Mouse (Mus musculus) liver, embryonic 15.5 days (tissue): ENCODE results near the gene Sprr2a1. TPM values are rescaled to one million over a fixed set of nuclear protein-coding genes. Genes with fewer than 3 reads are reported as not detected.
"Not testable (repeated sequence)": the region's sequence is repeated elsewhere in the genome, so short reads cannot be mapped to it uniquely, and the experiment has no call there.

Source experiments
- ATAC-seq: fragments of 200-750 bp; cut with Nextera tagmentation; 2 replicates; pipeline ENCODE4 v1.8.0; 2017; ENCODE audit warnings: moderate number of reproducible peaks, mild to moderate bottlenecking, moderate library complexity; ENCODE audit not compliant: insufficient read depth
- H3K27ac ChIP-seq: fragments of 300-500 bp; sonication (generic); replicated peaks from 2 replicates; pipeline ENCODE4 v1.5.1; 2015; ENCODE audit warnings: mild to moderate bottlenecking, inconsistent platforms
- H3K27me3 ChIP-seq: fragments of 300-500 bp; sonication (generic); 2 replicates; pipeline ENCODE4 v1.6.1; 2015; ENCODE audit warnings: mild to moderate bottlenecking, inconsistent platforms
- H3K36me3 ChIP-seq: fragments of 300-500 bp; sonication (generic); replicated peaks from 2 replicates; pipeline ENCODE4 v1.6.1; 2015; ENCODE audit warnings: moderate library complexity, mild to moderate bottlenecking, inconsistent platforms
- H3K4me1 ChIP-seq: fragments of 300-500 bp; sonication (generic); replicated peaks from 2 replicates; pipeline ENCODE4 v1.6.1; 2015; ENCODE audit warnings: inconsistent platforms
- H3K4me2 ChIP-seq: fragments of 300-500 bp; sonication (generic); 2 replicates; pipeline ENCODE4 v1.6.1; 2015; ENCODE audit warnings: moderate library complexity, mild to moderate bottlenecking, inconsistent platforms
- H3K4me3 ChIP-seq: fragments of 300-500 bp; sonication (generic); replicated peaks from 2 replicates; pipeline ENCODE4 v1.5.1; 2015; ENCODE audit warnings: mild to moderate bottlenecking, inconsistent platforms
- H3K9ac ChIP-seq: fragments of 300-500 bp; sonication (generic); 2 replicates; pipeline ENCODE4 v1.6.1; 2015; ENCODE audit warnings: moderate library complexity, mild to moderate bottlenecking, inconsistent platforms
- H3K9me3 ChIP-seq: fragments of 300-500 bp; sonication (generic); replicated peaks from 2 replicates; pipeline ENCODE4 v1.6.1; 2016; ENCODE audit warnings: inconsistent platforms
- whole genome bisulfite sequencing: fragments of 180-500 bp; shearing (Covaris S2); methylation state at CpG from one replicate; pipeline ENCODE4 v1.1.7; 2015; ENCODE audit warnings: mixed read lengths; ENCODE audit not compliant: insufficient replicate concordance; 5-methylcytosine and 5-hydroxymethylcytosine counted together
- polyA plus RNA-seq: library from polyadenylated mRNA; unstranded; fragments of >200 nt; fragmentation: Nextera tagmentation; extraction: Ambion mirVana; gene quantifications from 2 replicates; pipeline ENCODE4 v1.2.1, GENCODE M21; 2015

Sprr2a1 gene
- polyA plus RNA-seq, 1 experiment from 2014 or later: not detected

DNA sequence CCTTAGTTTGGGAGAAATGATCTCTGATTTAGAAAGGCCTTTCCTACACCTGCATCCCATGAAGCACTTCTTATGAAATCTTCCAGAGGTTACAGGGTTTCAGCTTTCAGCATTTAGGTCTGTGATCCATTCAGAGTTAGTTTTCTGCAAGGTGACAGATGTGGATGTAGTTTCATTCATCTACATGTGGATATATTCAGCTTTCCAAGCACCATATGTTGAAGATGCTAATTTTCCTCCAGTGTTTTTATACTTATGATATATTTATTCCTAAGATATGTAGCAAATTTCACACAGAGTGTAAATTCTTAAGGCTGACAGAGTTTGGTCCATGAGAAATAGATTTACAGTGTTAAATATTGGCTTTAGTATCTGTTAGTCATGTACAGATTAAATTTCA, 23.1 kb downstream of the Sprr2a1 start:
- not testable (repeated sequence) for H3K36me3 ChIP-seq, ATAC-seq, H3K4me2 ChIP-seq, H3K27me3 ChIP-seq, H3K4me1 ChIP-seq, H3K27ac ChIP-seq, H3K4me3 ChIP-seq, H3K9ac ChIP-seq, H3K9me3 ChIP-seq

DNA sequence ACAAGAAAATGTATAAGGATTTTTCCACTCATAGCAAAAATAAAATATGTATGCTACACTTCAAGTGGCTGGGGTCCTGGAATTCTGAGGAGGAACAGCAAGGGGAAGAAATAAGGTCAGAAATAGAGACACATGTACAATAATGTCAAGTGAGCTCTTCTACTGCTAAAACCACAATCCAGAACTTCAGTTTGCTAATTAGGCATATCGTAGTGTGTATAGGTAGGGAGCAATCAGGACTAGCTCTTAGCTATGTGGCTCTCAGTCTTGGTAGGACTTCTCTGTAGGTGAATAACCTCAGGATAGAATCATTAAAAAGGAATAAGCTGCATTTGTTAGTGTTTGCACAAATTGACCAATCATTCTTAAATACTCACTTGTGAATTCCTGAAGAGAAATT, 23.6 kb downstream of the Sprr2a1 start:
- H3K4me1 ChIP-seq, H3K27ac ChIP-seq, H3K36me3 ChIP-seq, H3K9ac ChIP-seq, H3K4me3 ChIP-seq, H3K4me2 ChIP-seq, H3K9me3 ChIP-seq, H3K27me3 ChIP-seq, ATAC-seq: not testable (repeated sequence)
- WGBS: no CpG with 5 or more reads among the region's 1 CpGs

DNA sequence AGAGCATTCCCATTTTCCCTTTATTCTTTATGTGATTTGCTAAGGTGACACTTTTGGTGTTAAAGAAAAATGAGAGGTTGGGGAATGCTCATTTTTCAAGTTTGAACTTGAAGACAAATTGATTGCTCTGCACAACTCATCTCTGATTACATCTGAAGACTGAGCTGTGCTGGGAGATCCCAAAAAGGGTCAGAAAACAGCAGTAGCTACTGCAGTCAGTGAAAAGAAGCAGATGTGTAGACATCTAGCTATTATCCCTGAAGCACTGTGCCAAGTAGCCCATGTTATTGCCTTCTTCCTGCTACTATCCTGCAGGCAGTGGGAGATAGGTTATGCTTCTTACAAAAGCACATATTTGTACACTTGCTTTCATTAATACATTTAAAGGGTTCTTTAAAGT, 29.2 kb downstream of the Sprr2a1 start:
- not testable (repeated sequence) for H3K4me3 ChIP-seq, H3K4me2 ChIP-seq, ATAC-seq, H3K9me3 ChIP-seq, H3K27ac ChIP-seq, H3K4me1 ChIP-seq, H3K9ac ChIP-seq, H3K36me3 ChIP-seq, H3K27me3 ChIP-seq

DNA sequence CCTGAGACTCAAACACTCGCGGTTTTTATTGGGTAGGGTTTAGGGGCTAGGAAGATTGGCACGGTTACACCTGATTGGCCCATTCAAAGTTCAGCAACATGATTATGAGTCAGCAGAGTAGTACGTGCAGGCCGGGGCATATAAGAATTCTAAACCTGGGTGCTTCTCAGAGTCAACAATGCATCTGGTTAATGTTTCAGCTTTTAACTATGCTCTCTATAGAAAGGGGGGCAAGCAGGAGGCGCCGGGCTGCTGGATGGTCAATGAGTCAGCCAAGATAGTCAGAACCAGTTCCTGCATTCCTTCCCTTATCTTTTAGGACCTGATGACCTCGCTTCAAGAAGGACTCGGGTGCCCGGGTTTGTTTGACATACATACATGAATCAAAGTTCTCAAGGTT, 30.6 kb downstream of the Sprr2a1 start:
- ATAC-seq: peak; percentile 38
- H3K4me3 ChIP-seq, H3K36me3 ChIP-seq, H3K4me2 ChIP-seq, H3K27ac ChIP-seq, H3K9ac ChIP-seq, H3K4me1 ChIP-seq, H3K9me3 ChIP-seq, H3K27me3 ChIP-seq: not testable (repeated sequence)
- no CpG with 5 or more reads among the region's 10 CpGs for WGBS

DNA sequence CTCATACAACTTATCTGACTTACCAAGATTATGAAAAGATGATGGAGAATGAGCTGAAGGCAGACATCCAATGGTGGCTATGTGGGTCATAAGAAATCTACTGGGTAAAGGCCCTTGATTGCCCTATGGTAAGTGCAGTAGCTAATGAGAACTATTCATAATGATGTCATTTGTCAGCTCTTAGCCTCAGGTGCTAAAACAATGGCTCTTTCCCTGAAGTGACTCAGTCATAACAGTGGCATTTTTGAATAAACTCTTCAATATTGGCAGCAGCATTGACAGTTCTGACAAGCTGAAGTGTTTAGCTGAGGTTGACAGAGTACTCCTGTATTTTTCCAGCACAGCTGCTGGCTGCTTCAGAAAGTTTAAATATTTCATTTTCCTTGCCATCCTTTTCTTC, 32.9 kb downstream of the Sprr2a1 start:
- H3K4me2 ChIP-seq, H3K4me3 ChIP-seq, H3K27ac ChIP-seq, H3K36me3 ChIP-seq, ATAC-seq, H3K27me3 ChIP-seq, H3K9me3 ChIP-seq, H3K4me1 ChIP-seq, H3K9ac ChIP-seq: not testable (repeated sequence)

DNA sequence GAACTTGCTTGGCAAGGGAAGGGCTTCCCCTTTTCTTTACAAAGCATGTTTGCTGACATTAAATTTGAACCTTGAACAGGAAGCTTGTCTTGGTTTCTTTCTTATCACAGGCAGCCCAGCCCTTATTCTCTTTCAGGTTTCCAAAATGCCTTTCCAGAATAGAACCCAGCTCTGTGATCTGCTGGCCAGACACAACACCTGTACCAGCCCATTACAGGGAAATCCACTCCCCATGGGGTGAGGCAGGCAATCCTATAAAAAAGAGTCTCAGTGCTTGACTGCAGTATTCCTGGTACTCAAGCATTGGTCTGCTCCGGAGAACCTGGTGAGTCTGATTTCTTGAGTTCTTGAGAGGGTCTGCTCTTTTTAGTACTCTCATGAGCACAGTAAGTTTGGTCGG, 34.9 kb downstream of the Sprr2a1 start:
- H3K9ac ChIP-seq, H3K4me2 ChIP-seq, H3K27ac ChIP-seq, ATAC-seq, H3K4me1 ChIP-seq, H3K4me3 ChIP-seq, H3K9me3 ChIP-seq, H3K27me3 ChIP-seq, H3K36me3 ChIP-seq: not testable (repeated sequence)
- WGBS: 73% methylated on average over 2 of the region's 2 CpGs

DNA sequence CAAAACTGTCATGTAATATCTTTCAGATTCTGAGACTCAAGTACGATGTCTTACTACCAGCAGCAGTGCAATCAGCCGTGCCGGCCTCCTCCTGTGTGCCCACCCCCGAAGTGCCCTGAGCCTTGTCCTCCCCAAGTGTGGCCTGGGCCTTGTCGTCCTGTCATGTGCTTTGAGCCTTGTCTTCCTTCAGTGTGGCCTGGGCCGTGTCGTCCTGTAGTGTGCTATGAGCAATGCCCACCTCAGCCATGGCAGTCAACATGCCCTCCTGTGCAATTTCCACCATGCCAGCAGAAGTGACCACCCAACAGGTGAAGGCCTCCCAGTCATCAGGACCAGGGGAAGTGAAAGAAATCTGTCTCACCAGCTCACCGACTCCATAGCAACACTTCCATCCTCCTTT, 38.3 kb downstream of the Sprr2a1 start:
- WGBS: no CpG with 5 or more reads among the region's 8 CpGs
- not testable (repeated sequence) for H3K4me1 ChIP-seq, H3K4me2 ChIP-seq, H3K36me3 ChIP-seq, H3K4me3 ChIP-seq, H3K9me3 ChIP-seq, H3K27me3 ChIP-seq, H3K27ac ChIP-seq, H3K9ac ChIP-seq
- ATAC-seq: peak; percentile 44; the same call in 1 of the 2 replicates

DNA sequence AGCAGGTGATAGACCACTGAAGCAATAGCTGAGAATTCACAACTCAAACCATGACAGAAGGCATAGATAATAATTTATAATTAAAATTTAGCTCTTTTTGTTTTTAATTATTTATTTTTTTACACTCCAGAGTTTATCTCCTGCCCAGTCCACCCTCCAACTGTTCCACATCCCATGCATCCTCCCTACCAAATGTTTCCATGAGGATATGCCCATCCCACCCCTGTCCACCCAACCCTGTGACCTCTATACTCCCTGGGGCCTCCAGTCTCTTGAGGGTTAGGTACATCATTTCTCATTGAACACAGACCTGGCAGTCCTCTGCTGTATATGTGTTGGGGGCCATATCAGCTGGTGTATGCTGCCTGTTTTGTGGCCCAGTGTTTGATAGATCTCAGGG, 42.9 kb downstream of the Sprr2a1 start:
- H3K9ac ChIP-seq, H3K27ac ChIP-seq, H3K4me2 ChIP-seq, ATAC-seq, H3K36me3 ChIP-seq, H3K9me3 ChIP-seq, H3K27me3 ChIP-seq, H3K4me3 ChIP-seq, H3K4me1 ChIP-seq: not testable (repeated sequence)

DNA sequence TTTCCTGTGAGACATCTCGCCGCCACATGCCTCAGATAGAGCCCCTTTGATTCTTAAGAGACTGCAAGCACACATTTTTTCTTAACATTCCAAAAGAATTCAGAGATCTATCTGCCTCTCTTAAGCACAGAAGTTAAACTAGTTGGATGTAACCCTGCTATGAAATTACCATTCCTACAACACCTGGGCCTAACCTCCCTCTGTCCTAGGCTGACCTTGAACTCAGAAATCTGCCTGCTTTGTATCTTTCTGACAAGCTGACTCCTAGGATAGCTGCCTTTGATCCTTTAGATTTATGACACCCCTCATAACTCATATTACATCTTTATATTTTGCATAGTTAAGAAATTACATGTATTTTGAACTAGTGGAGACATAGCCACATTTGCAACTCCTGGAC, 47.9 kb downstream of the Sprr2a1 start:
- not testable (repeated sequence) for H3K9ac ChIP-seq, H3K9me3 ChIP-seq, H3K4me3 ChIP-seq, ATAC-seq, H3K27ac ChIP-seq, H3K4me1 ChIP-seq, H3K4me2 ChIP-seq, H3K36me3 ChIP-seq, H3K27me3 ChIP-seq
- no CpG with 5 or more reads among the region's 2 CpGs for WGBS

Other genes with a start within 250 kb of the Sprr2a1 start
- gene Pglyrp3, start 201.2 kb upstream of the Sprr2a1 start, polyA plus RNA-seq: not detected in 2 replicates
- gene Lor, start 132.7 kb upstream of the Sprr2a1 start, polyA plus RNA-seq: 0.39 TPM in 1 of 2 replicates, not detected in the other
- not detected in 2 replicates for gene Prr9, start 91.9 kb upstream of the Sprr2a1 start, polyA plus RNA-seq
- not detected in 2 replicates for gene Lelp1, start 73.1 kb upstream of the Sprr2a1 start, polyA plus RNA-seq
- gene Sprr2a2, start 121 bp downstream of the Sprr2a1 start, polyA plus RNA-seq: 0.30 and 0.44 TPM in 2 replicates
- gene Sprr2a3, start 69.6 kb downstream of the Sprr2a1 start, polyA plus RNA-seq: not detected in 2 replicates
- gene Sprr2b, start 100.8 kb downstream of the Sprr2a1 start, polyA plus RNA-seq: not detected in 2 replicates
- not detected in 2 replicates for gene Sprr2d, start 123.3 kb downstream of the Sprr2a1 start, polyA plus RNA-seq
- not detected in 2 replicates for gene Sprr2e, start 136.3 kb downstream of the Sprr2a1 start, polyA plus RNA-seq
- not detected in 2 replicates for gene Sprr2f, start 149.4 kb downstream of the Sprr2a1 start, polyA plus RNA-seq
- not detected in 2 replicates for gene Sprr2h, start 169.9 kb downstream of the Sprr2a1 start, polyA plus RNA-seq
- not detected in 2 replicates for gene Sprr2i, start 192.2 kb downstream of the Sprr2a1 start, polyA plus RNA-seq
- gene Sprr2j-ps, start 202.3 kb downstream of the Sprr2a1 start, polyA plus RNA-seq: not detected in 2 replicates
- 2.1 and 6.5 TPM in 2 replicates for gene Gm9774, start 213.6 kb downstream of the Sprr2a1 start, polyA plus RNA-seq
- gene Sprr2k, start 216.8 kb downstream of the Sprr2a1 start, polyA plus RNA-seq: not detected in 2 replicates
- gene Sprr1b, start 223.0 kb downstream of the Sprr2a1 start, polyA plus RNA-seq: not detected in 2 replicates
- not detected in 2 replicates for gene Sprr3, start 242.9 kb downstream of the Sprr2a1 start, polyA plus RNA-seq